Mouse (Mus musculus): ENCODE results near the gene Creb3l2.
"Not testable (repeated sequence)": the region's sequence is repeated elsewhere in the genome, so short reads cannot be mapped to it uniquely, and the experiment has no call there.

Gene Creb3l2

GRCm38 (mm10) chr6:37409829-37410228 is 32.1 kb downstream of the Creb3l2 start:
- no peak for DNase-seq (ENCODE audit: low read depth, low spot score)

- DNase-seq (ENCODE audit: low read depth, low spot score) = no peak
Measured at GRCm38 (mm10) chr6:37407876-37408275, 34.1 kb downstream of the Creb3l2 start.

DNA sequence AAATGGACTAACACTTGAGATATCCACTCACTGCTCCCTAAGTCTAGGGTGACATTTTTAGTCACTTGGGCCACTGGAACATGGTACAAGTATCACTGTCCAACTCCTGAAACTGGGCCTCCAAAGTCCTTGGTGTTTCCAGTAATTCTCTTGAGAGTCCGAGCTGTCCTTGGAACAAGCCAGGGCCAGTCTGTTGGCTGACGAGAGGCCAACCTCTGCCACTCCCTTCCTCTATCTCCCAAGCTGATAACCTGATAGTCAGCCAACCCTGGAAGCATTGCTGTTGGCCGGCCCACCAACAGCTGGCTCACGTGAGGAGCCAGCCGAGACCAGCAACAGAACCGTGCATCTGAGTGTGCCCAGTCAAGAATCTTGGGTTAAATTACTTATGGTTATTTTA is 35.0 kb downstream of the Creb3l2 start:
- no peak for DNase-seq (ENCODE audit: low read depth, low spot score)

DNA sequence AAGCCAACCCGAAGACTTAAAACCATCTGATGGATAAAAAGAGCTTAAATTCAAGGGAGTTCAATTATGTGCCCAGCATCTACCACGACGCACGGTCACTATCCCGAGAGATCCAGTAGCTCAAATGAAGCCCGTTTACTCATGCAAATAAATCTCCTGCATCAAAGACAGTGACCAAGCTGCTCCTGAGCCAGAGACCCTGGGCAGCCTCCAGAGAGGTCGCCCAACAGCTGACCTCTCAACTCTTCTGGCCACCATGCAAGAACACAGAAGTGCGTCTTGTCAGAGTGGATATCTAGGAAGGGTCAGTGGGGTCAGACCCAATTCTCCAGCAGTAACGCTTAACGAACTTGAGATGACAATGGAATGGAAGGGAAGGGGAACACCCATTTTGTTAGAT is 35.9 kb downstream of the Creb3l2 start:
- DNase-seq (ENCODE audit: low read depth, low spot score) = no peak

DNA sequence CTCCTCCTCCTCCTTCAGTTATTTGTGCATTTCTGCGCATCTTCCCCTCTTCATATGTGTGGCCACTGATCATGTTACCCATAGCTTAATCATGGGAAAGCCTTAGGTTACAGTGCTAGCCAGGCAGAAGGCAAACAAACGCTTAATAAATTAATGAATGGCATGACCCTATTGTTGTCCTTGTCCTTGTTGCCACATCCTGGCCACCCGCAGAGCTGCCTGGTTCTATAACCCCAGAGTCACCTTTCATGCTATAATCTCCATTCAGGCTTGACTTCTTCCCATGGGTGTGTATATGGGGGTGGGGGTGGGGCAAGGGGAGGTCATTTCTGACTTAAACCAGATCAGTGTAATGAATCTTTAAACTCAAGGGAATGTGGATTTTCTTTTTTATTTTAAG is 37.6 kb downstream of the Creb3l2 start:
- DNase-seq (ENCODE audit: low read depth, low spot score) = no peak

GRCm38 (mm10) chr6:37401928-37402327 is 40.0 kb downstream of the Creb3l2 start:
- DNase-seq (ENCODE audit: low read depth, low spot score) = no peak

DNA sequence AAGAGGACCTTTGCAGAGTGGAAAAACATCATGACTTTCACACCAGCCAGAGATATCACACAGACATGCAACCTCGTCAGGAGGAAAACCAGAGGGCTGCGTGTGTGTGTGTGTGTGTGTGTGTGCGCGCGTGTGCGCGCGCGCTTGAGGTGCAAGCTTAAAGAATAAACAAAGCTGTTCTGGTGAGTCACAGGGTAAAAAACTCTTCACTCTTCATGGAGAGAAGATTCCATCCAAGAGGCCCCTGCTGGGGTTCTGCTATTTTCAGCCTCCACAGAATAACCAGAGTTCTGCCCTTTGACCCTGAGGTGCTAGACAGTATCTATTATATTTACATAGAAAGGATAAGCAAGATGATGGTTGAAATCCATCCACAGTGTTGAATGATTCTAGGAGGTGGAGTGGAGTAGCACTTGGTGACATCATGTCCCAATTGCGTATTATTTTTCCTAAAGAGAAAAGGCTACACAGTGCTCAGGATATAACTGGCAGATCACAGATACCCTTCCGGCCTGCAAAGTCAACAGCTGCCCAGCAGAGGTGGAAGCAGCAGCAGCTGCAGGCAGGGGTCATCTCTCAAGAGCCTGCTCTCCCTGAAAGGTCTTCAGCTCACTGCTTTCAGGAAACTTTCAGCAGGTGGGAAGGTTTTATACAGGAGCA is 41.0 kb downstream of the Creb3l2 start:
- no peak for DNase-seq (ENCODE audit: low read depth, low spot score)

DNA sequence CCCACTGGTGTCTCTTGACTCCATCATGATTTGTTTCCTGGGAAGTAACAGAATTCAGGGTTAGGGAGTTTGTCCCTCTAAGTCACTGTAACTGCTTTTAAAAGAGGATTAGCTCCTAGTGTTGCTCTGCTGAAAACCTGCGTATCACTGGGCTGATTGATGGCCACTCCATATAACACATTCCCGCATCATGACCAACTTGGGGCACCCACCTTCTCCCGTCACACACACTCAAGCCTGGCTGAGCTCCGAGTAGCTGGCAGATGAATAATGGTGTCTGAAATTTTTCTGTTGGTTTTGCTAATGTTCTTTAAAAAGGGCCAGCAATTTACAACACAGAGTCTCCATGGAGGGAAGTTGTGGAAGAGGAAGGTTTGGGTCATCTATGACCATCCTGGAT is 41.8 kb downstream of the Creb3l2 start:
- DNase-seq (ENCODE audit: low read depth, low spot score) = no peak

GRCm38 (mm10) chr6:37398943-37399342 is 43.0 kb downstream of the Creb3l2 start:
- no peak for DNase-seq (ENCODE audit: low read depth, low spot score)

DNA sequence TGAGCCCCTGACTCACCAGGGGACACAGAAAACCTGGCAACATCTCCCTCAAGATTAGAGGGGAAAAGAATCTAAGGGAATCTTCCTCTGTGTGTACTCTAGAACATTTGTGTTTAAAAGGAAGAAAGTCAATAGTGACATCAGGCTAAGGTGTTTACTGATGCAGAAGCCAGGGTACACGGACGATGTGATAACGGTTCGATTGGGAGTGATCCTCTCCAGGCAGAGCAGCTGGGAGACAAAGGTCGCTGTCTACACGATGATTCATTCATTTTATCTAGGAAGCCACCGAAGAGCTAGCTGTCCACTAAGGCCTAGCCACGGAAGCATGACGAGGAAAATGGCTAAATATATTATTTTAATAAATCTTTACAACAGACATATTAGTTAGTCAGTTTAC is 44.0 kb downstream of the Creb3l2 start:
- no peak for DNase-seq (ENCODE audit: low read depth, low spot score)

DNA sequence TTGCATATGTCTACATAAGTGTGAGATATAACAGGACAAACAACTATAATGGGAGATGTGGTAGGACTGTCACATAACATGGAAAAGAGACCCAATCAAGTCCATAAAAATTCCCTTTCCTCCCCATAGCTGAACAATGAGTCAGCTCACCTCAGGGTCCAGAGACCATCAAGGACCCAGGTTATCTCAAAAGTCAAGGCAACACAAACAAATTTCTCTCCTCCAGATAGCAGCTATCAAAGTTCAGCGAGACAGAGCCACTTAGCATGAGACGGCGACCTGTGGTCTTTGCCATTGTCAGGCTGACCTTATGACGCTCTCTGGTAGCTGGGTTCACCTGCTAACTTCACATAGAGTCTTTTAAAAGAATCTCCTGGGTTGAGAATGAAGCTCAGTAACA is 44.7 kb downstream of the Creb3l2 start:
- DNase-seq (ENCODE audit: low read depth, low spot score) = no peak

DNA sequence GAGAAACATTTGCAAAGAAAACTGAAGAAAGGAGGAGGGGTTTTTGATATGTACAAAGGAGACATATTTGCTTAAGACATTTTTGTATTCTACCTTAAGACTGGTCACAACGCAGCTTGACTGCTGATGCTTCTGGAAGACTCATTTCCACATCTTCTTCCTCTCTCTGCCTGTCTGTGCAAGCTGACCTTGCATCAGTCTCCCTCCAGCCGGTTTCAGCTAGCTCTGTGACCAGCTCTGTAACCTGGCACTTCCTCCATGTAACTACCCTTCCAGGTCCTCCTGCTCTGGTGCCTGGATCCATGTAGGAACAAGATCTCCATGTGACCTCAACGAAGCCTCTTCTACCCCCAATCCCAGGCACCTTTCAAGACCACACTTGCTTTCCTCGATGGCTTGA is 45.8 kb downstream of the Creb3l2 start:
- DNase-seq (ENCODE audit: low read depth, low spot score) = no peak

GRCm38 (mm10) chr6:37393263-37393662 is 48.7 kb downstream of the Creb3l2 start:
- peak; percentile 50 for DNase-seq (ENCODE audit: low read depth, low spot score)

DNA sequence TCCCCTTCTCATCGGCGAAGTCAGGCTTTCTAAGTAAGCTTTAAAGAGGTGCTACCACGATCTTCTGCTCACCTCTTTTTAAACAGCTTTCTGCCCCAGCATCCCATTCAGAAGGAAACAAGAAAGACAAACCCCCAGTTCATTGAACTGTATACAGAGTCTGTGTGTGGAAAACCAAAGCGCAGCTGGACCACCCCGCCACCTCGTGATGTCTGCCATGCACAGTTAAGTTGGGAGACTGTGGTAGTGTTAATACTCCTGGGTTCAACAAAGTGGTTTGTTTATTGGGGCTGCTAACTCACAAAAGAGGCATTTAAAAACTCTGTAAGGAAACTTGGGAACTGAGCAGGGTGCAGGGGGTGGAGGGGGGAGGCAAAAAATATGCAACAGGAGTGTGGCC is 49.7 kb downstream of the Creb3l2 start:
- no peak for DNase-seq (ENCODE audit: low read depth, low spot score)

- no peak for DNase-seq (ENCODE audit: low read depth, low spot score)
Measured at GRCm38 (mm10) chr6:37391313-37391712, 50.6 kb downstream of the Creb3l2 start.

DNA sequence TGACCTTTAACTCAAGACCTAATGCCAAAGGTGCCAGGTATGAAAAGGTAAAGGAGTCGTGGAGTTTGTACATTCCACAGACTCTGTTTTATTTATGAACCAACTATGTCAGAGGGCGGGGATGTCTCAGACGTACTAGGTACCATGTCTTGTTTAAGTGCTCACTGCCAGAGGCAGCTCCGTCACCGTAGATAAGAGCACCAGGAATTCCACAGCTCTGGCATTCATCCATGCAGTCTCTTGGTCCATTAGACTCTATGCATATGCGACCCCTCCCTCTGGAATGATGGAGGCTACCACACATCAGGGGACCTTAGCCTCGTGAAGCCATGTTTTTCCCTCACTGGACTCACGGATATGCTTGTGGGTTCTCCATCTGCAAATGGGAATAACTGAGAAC is 53.0 kb downstream of the Creb3l2 start:
- DNase-seq (ENCODE audit: low read depth, low spot score) = no peak

DNA sequence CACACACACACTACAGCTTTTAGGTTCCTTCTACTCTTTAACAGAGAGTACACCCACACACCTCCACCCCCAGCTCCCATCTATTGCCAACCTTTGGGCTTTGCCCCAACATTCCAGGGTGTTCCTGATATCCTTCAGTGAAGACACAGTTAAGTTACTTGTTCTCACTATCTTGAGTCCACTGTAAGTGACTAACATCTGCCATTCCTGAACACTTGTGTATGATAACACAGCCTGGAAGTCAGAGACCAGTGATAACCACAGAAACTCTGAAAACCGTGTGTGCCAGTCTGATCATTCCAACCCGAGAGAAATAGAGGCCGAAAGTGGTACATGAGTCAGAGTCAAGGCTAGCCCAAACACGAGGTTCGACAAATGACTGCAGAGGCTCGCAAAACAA is 53.4 kb downstream of the Creb3l2 start:
- DNase-seq (ENCODE audit: low read depth, low spot score) = no peak

DNA sequence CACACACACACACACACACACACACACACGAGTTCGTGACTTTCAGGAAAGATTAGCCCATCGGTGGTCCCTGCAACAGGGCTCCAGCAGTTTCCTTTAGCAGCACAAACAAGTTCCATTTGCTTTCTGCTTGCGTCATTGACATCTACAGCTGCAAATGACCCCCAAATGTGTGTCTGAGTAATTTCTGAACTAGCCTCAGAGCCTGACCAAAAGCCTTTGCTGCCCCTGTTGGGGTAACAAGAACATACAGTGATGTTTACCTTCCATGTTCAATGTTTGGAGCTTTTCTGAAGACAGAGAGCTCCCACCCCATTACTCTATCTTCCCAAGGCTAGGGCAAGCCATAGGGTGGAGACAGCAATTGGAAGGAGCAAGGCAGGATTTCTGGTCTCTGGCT is 54.7 kb downstream of the Creb3l2 start:
- no peak for DNase-seq (ENCODE audit: low read depth, low spot score)

DNA sequence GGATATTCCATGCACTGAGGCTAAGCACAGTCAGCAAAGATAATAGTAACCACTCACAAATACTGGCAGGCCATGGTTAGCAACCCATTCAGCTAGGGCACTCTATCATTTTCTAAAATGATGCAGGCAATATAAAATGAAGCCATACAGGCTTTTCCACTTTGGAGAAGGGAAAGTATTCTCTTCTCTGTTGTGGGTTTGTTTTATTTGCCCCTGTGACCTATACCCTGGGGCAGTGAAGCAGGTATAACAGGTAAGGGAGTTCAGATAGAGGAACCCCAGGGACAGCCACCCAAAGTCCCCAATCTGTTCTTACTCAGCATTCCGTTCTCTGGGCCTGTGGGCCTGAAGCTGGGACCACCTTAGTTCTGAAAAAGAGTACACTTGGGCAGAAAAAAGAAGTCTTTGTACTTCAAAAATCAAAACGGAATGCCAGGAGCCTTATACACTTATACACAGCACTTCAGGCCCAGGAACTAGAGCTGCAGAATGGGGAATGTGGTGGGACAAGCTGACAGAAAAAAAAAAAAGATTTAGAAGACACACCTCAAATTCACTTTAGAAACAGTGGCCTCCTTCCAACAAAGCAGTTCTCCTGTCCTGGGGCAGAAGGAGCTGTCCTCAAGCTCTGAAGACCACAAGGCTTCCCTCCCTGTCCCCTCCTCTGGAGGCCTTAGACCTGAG is 56.2 kb downstream of the Creb3l2 start:
- no peak for DNase-seq (ENCODE audit: low read depth, low spot score)

- DNase-seq (ENCODE audit: low read depth, low spot score) = no peak
Measured at GRCm38 (mm10) chr6:37382761-37383160, 59.2 kb downstream of the Creb3l2 start.

GRCm38 (mm10) chr6:37377836-37378580 is 63.9 kb downstream of the Creb3l2 start:
- no peak for DNase-seq (ENCODE audit: low read depth, low spot score)

- DNase-seq (ENCODE audit: low read depth, low spot score) = not testable (repeated sequence)
Measured at GRCm38 (mm10) chr6:37377387-37377786, 64.6 kb downstream of the Creb3l2 start.

GRCm38 (mm10) chr6:37375452-37375851 is 66.5 kb downstream of the Creb3l2 start:
- DNase-seq (ENCODE audit: low read depth, low spot score) = no peak

All from forelimb bud, embryonic 11.5 days (tissue).